In the genomic region with DNA sequence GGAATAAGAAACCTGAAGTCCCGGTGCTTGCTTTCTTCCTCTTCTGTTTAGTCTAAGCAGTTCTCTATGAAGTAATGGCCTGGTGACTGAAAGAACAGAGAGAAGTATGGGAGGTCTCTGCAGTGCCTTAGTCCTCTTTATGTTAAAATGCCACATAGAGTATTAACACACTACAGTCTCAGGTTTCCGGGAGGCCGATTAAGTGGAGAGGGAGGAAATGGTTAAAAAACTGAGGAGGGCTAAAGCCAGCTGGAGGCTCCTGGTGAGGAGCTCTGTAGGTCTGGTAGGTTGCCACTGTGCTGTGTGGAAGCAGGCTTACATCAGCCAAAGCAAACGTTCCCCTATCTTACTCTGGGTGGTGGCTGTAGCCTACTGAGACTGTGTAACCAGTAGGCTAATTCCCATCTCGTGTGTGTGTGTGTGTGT, we compare ENCODE assay signal across 8 mouse cellular contexts. TPM values are rescaled to one million over a fixed set of nuclear protein-coding genes. Genes with fewer than 3 reads are reported as not detected.
DNase-seq lines count a peak whose midpoint lies in the region; ATAC-seq and TF ChIP-seq lines count a peak whose summit lies in the region.

No protein-coding gene starts in this region.

- intact Hi-C loops in left cerebral cortex, postnatal 10 days (cut with DNase I): no loop called here

- TF ChIP-seq POLR2A in brain, embryonic 14.5 days (IDR thresholded peaks at IDR 0.05; ENCODE audit: borderline replicate concordance, extremely low read depth, insufficient read depth, insufficient read length, poor library complexity, severe bottlenecking): no peak

- ATAC-seq in heart, embryonic 12.5 days (ENCODE audit: insufficient number of reproducible peaks, low FRiP score): peak; percentile 76
- ATAC-seq in liver, embryonic 15.5 days (ENCODE audit: insufficient read depth): no peak
- ATAC-seq in activated CD4-positive, CD25-positive, alpha-beta regulatory T cell, adult 4 months: no peak

- no peak overlapping the region for H3K9ac ChIP-seq in heart, embryonic 12.5 days
- no peak overlapping the region for H3K9ac ChIP-seq in liver, embryonic 15.5 days

- peak; percentile 51 for DNase-seq in gastrocnemius, postnatal 10 days
- DNase-seq in gastrocnemius, adult 18-20 months (ENCODE audit: low spot score): no peak
- peak; percentile 55 for DNase-seq in brain, embryonic 14.5 days (ENCODE audit: low read depth)
- DNase-seq in ovary, postnatal 14 days (ENCODE audit: low spot score): no peak
- no peak for DNase-seq in left cerebral cortex, postnatal 10 days (ENCODE audit: extremely low spot score in 1 of 2, low spot score in 2 of 2)

- peak overlapping the region; percentile 22; the same call in 1 of the 2 replicates for H3K4me2 ChIP-seq in heart, embryonic 12.5 days
- no peak overlapping the region for H3K4me2 ChIP-seq in liver, embryonic 15.5 days

- TF ChIP-seq CTCF in brain, embryonic 14.5 days (IDR thresholded peaks at IDR 0.05; ENCODE audit: borderline replicate concordance, extremely low read depth, insufficient read depth, insufficient read length): no peak

- 0 out of 2 replicates have a peak, but pooled peaks cover 2% of the 10 kb centered on the region for H3K9me3 ChIP-seq in heart, embryonic 12.5 days (replicated peaks)
- H3K9me3 ChIP-seq in liver, embryonic 15.5 days (replicated peaks): no peaks in the 10 kb centered on the region

- no peak overlapping the region for H3K4me3 ChIP-seq in heart, embryonic 12.5 days
- H3K4me3 ChIP-seq in liver, embryonic 15.5 days (replicated peaks): no peak overlapping the region

- H3K4me1 ChIP-seq in heart, embryonic 12.5 days (replicated peaks): peaks cover 75% of the 10 kb centered on the region
- peaks cover 31% of the 10 kb centered on the region for H3K4me1 ChIP-seq in liver, embryonic 15.5 days (replicated peaks)

- 24% methylated on average over 5 of the region's 5 CpGs for WGBS in heart, embryonic 12.5 days
- 24% methylated on average over 5 of the region's 5 CpGs for WGBS in liver, embryonic 15.5 days (ENCODE audit: insufficient replicate concordance)

- H3K27me3 ChIP-seq in heart, embryonic 12.5 days (replicated peaks): no peaks in the 10 kb centered on the region
- H3K27me3 ChIP-seq in liver, embryonic 15.5 days: no peaks in the 10 kb centered on the region

- no peaks in the 10 kb centered on the region for H3K36me3 ChIP-seq in heart, embryonic 12.5 days
- no peaks in the 10 kb centered on the region for H3K36me3 ChIP-seq in liver, embryonic 15.5 days (replicated peaks)

- H3K27ac ChIP-seq in heart, embryonic 12.5 days (ENCODE audit: poor library complexity, severe bottlenecking): peak overlapping the region; percentile 72
- H3K27ac ChIP-seq in liver, embryonic 15.5 days (replicated peaks): peak overlapping the region; percentile 16; the same call in 1 of the 2 replicates

RNA-seq across cellular contexts. Expression of gene Reep3, which starts 18.9 kb away (rescaled TPM):
- 10 to 100 TPM; 21.9 to 27.2 TPM for total RNA-seq in gastrocnemius, postnatal 10 days (2021)
- total RNA-seq in gastrocnemius, adult 18-20 months (2021): 10 to 100 TPM; 10.0 to 11.1 TPM
- 26.5 and 34.8 TPM in 2 replicates for polyA plus RNA-seq in brain, embryonic 14.5 days (2012; rRNA removed)
- 28.4 and 29.3 TPM in 2 replicates for polyA plus RNA-seq in heart, embryonic 12.5 days (2016; fragmentation: Nextera tagmentation; extraction: Ambion mirVana)
- polyA plus RNA-seq in liver, embryonic 15.5 days (2015; fragmentation: Nextera tagmentation; extraction: Ambion mirVana): 8.9 and 9.2 TPM in 2 replicates
- 10 to 100 TPM; 24.9 to 25.1 TPM for total RNA-seq in left cerebral cortex, postnatal 10 days (2021)
- polyA plus RNA-seq in activated CD4-positive, CD25-positive, alpha-beta regulatory T cell, adult 4 months (2017; shearing (Covaris generic)): 10 to 100 TPM; 20.3 to 21.1 TPM

RNA-seq across cellular contexts. Expression of gene Jmjd1c, which starts 19.8 kb away (rescaled TPM):
- total RNA-seq in gastrocnemius, postnatal 10 days (2021): 10 to 100 TPM; 33.0 to 48.7 TPM
- 10 to 100 TPM; 23.5 to 25.4 TPM for total RNA-seq in gastrocnemius, adult 18-20 months (2021)
- polyA plus RNA-seq in brain, embryonic 14.5 days (2012; rRNA removed): 29.1 and 42.4 TPM in 2 replicates
- polyA plus RNA-seq in heart, embryonic 12.5 days (2016; fragmentation: Nextera tagmentation; extraction: Ambion mirVana): 37.9 and 42.3 TPM in 2 replicates
- polyA plus RNA-seq in liver, embryonic 15.5 days (2015; fragmentation: Nextera tagmentation; extraction: Ambion mirVana): 9.4 and 10.3 TPM in 2 replicates
- 10 to 100 TPM; 93.9 to 94.3 TPM for total RNA-seq in left cerebral cortex, postnatal 10 days (2021)
- 10 to 100 TPM; 35.2 to 44.7 TPM for polyA plus RNA-seq in activated CD4-positive, CD25-positive, alpha-beta regulatory T cell, adult 4 months (2017; shearing (Covaris generic))

Comparison
In these comparisons a context has a peak if more than half of its experiments do, and no peak if none do; other contexts are left out.
1. DNase-seq: peak in gastrocnemius, postnatal 10 days (single experiment) and brain, embryonic 14.5 days (single experiment); none in gastrocnemius, adult 18-20 months (single experiment), ovary, postnatal 14 days (single experiment) and left cerebral cortex, postnatal 10 days (0 of 2).